Mouse (Mus musculus): Measurements from ENCODE around the gene Myh3. TPM values are rescaled to one million over a fixed set of nuclear protein-coding genes. Genes with fewer than 3 reads are reported as not detected.

The Myh3 gene
- not detected in 2 replicates for polyA plus RNA-seq (2012; ENCODE audit: insufficient read depth, low replicate concordance)

GRCm38 (mm10) chr11:67078000-67078399 lies at the start of gene Myh3:
Gene Myh3 (plus strand): TSS chr11:67078300.
- Histone ChIP-seq H3K4me3 (replicated peaks) (no peak within 1 kb of the TSS), H3K4me1 (peaks cover 44% of the 10 kb centered on the region), H3K36me3 (replicated peaks; ENCODE audit: low read length) (no peaks in the 10 kb centered on the region), H3K9me3 (no peaks in the 10 kb centered on the region), H3K27me3 (replicated peaks) (peaks cover 58% of the 10 kb centered on the region)
- TF ChIP-seq FLI1 (IDR thresholded peaks at IDR 0.05; ENCODE audit: low read length) (no peak), GATA1 (IDR thresholded peaks at IDR 0.05; ENCODE audit: borderline replicate concordance, low read length) (no peak)

DNA sequence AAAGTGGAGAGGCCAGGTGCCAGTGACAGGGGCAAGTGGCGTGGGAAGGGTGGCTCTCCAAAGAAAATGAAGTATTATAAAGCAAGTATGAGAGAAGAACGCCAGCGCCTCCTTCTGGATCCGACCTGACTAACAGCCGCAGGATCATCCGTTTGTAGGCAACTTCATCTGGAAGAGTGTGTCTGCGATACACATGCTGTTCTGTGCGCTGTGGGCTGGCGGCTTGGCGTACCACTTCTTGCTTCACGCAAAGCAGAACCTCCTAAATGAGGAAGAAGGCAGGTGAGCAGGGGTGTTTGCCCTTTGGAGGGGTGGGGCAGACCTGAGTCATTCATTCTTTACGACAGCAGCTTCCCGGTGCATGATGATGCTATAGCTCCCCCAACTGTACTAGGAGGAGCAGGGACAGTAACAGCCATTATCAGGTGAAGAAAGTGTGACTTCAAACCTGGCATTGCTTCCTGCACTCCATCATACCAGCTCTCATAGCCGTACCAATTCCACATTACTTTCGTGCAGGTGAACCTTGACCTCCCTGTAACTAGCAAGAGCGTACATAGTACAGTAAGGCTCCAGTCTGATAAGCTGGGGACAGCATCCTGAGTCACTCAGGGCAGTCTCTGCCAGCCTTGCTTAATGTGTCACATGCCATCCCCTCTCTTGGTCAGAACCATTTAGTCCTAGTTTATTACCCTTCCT lies 47.0 kb upstream of the Myh3 start:
- no peaks in the 10 kb centered on the region for H3K36me3 ChIP-seq (replicated peaks; ENCODE audit: low read length)
- no peak overlapping the region for H3K4me3 ChIP-seq (replicated peaks)
- H3K4me1 ChIP-seq: peaks cover 10% of the 10 kb centered on the region; the same call in 1 of the 2 replicates
- no peak for TF ChIP-seq FLI1 (IDR thresholded peaks at IDR 0.05; ENCODE audit: low read length)
- TF ChIP-seq GATA1 (IDR thresholded peaks at IDR 0.05; ENCODE audit: borderline replicate concordance, low read length): no peak
- H3K27me3 ChIP-seq (replicated peaks): peaks cover 24% of the 10 kb centered on the region
- H3K9me3 ChIP-seq: no peaks in the 10 kb centered on the region

GRCm38 (mm10) chr11:67031603-67031915 lies 46.5 kb upstream of the Myh3 start:
- no peaks in the 10 kb centered on the region for H3K36me3 ChIP-seq (replicated peaks; ENCODE audit: low read length)
- peaks cover 24% of the 10 kb centered on the region for H3K27me3 ChIP-seq (replicated peaks)
- H3K4me3 ChIP-seq (replicated peaks): no peak overlapping the region
- H3K4me1 ChIP-seq: peaks cover 10% of the 10 kb centered on the region; the same call in 1 of the 2 replicates
- no peak for TF ChIP-seq GATA1 (IDR thresholded peaks at IDR 0.05; ENCODE audit: borderline replicate concordance, low read length)
- no peak for TF ChIP-seq FLI1 (IDR thresholded peaks at IDR 0.05; ENCODE audit: low read length)
- no peaks in the 10 kb centered on the region for H3K9me3 ChIP-seq

DNA sequence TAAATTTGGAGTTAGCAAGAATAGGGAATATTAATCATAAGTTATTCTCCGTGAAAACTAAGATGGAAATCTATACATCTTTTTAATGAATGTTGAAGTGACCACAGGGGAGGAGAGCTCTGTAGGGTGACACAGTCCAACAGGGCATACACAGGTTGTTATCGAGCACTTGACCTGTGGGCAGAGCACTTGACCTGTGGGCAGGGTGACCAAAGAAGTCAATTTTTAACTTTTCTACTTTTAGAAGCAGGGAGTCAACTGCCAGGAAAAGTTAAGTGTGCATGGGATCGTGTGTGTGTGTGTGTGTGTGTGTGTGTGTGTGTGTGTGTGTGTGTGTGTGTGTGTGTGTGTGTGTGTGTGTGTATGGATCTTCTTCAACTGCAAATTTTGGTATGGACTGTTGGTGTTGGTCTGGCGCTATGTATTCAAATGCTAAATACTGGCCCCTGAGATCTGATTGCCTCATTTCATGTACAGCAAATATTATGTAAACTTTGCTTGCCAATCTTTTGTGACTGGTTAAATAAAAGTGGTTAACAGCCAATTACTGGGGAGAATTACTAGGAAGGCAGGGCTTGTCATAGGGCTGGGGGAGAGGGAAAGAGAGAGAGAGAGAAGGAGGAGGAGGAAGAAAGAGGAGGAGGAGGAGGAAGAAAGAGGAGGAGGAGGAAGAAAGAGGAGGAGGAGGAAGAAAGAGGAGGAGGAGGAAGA lies 43.2 kb upstream of the Myh3 start:
- no peaks in the 10 kb centered on the region for H3K9me3 ChIP-seq
- no peak overlapping the region for H3K4me3 ChIP-seq (replicated peaks)
- H3K4me1 ChIP-seq: peaks cover 10% of the 10 kb centered on the region; the same call in 1 of the 2 replicates
- TF ChIP-seq FLI1 (IDR thresholded peaks at IDR 0.05; ENCODE audit: low read length) (no peak), GATA1 (IDR thresholded peaks at IDR 0.05; ENCODE audit: borderline replicate concordance, low read length) (no peak)
- H3K36me3 ChIP-seq (replicated peaks; ENCODE audit: low read length): peaks cover 30% of the 10 kb centered on the region
- peaks cover 9% of the 10 kb centered on the region for H3K27me3 ChIP-seq (replicated peaks)

GRCm38 (mm10) chr11:67036229-67036628 lies 41.9 kb upstream of the Myh3 start:
- H3K27me3 ChIP-seq (replicated peaks): peaks cover 5% of the 10 kb centered on the region
- H3K36me3 ChIP-seq (replicated peaks; ENCODE audit: low read length): peaks cover 43% of the 10 kb centered on the region
- no peak for TF ChIP-seq FLI1 (IDR thresholded peaks at IDR 0.05; ENCODE audit: low read length)
- TF ChIP-seq GATA1 (IDR thresholded peaks at IDR 0.05; ENCODE audit: borderline replicate concordance, low read length): no peak
- H3K9me3 ChIP-seq: no peaks in the 10 kb centered on the region
- no peak overlapping the region for H3K4me3 ChIP-seq (replicated peaks)
- peaks cover 5% of the 10 kb centered on the region; the same call in 1 of the 2 replicates for H3K4me1 ChIP-seq

DNA sequence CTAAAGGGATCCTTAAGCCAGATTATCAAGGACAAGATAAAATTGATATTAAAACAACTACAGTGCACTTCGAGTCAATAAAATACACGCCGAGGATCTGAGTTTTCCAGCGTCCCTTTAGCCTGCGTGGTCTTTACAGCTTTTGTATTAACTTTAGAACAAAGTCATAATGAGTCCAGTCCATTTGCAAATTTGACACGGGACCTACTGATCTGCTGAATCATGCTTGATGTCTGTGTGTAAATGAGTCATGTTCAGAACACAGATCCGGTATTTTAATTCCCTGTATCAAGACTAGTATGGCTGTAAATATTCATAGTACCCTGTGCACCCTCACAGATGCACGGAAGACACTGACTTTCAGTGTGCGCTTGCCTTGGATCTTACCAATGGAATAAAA lies 41.2 kb upstream of the Myh3 start:
- TF ChIP-seq FLI1 (IDR thresholded peaks at IDR 0.05; ENCODE audit: low read length): no peak
- TF ChIP-seq GATA1 (IDR thresholded peaks at IDR 0.05; ENCODE audit: borderline replicate concordance, low read length): no peak
- Histone ChIP-seq H3K36me3 (replicated peaks; ENCODE audit: low read length) (peaks cover 50% of the 10 kb centered on the region), H3K9me3 (no peaks in the 10 kb centered on the region), H3K4me3 (replicated peaks) (no peak overlapping the region), H3K4me1 (no peaks in the 10 kb centered on the region; the same call in 1 of the 2 replicates), H3K27me3 (replicated peaks) (peaks cover 1% of the 10 kb centered on the region)

GRCm38 (mm10) chr11:67039799-67040198 lies 38.3 kb upstream of the Myh3 start:
- Histone ChIP-seq H3K9me3 (no peaks in the 10 kb centered on the region), H3K27me3 (replicated peaks) (no peaks in the 10 kb centered on the region), H3K36me3 (replicated peaks; ENCODE audit: low read length) (peaks cover 62% of the 10 kb centered on the region), H3K4me1 (peaks cover under 1% of the 10 kb centered on the region; the same call in 1 of the 2 replicates), H3K4me3 (replicated peaks) (no peak overlapping the region)
- TF ChIP-seq GATA1 (IDR thresholded peaks at IDR 0.05; ENCODE audit: borderline replicate concordance, low read length) (no peak), FLI1 (IDR thresholded peaks at IDR 0.05; ENCODE audit: low read length) (no peak)

GRCm38 (mm10) chr11:67040483-67040882 lies 37.6 kb upstream of the Myh3 start:
- Histone ChIP-seq H3K36me3 (replicated peaks; ENCODE audit: low read length) (peaks cover 65% of the 10 kb centered on the region), H3K9me3 (no peaks in the 10 kb centered on the region), H3K4me3 (replicated peaks) (no peak overlapping the region), H3K4me1 (peaks cover 5% of the 10 kb centered on the region), H3K27me3 (replicated peaks) (no peaks in the 10 kb centered on the region)
- no peak for TF ChIP-seq GATA1 (IDR thresholded peaks at IDR 0.05; ENCODE audit: borderline replicate concordance, low read length)
- no peak for TF ChIP-seq FLI1 (IDR thresholded peaks at IDR 0.05; ENCODE audit: low read length)

- TF ChIP-seq GATA1 (IDR thresholded peaks at IDR 0.05; ENCODE audit: borderline replicate concordance, low read length) (no peak), FLI1 (IDR thresholded peaks at IDR 0.05; ENCODE audit: low read length) (no peak)
- Histone ChIP-seq H3K4me3 (replicated peaks) (no peak overlapping the region), H3K4me1 (peaks cover 9% of the 10 kb centered on the region), H3K27me3 (replicated peaks) (no peaks in the 10 kb centered on the region), H3K9me3 (no peaks in the 10 kb centered on the region), H3K36me3 (replicated peaks; ENCODE audit: low read length) (peaks cover 63% of the 10 kb centered on the region)
These were observed 35.1 kb upstream of the Myh3 start for GRCm38 (mm10) chr11:67043007-67043406.

GRCm38 (mm10) chr11:67044959-67045358 lies 33.1 kb upstream of the Myh3 start:
- Histone ChIP-seq H3K36me3 (replicated peaks; ENCODE audit: low read length) (peaks cover 50% of the 10 kb centered on the region), H3K27me3 (replicated peaks) (no peaks in the 10 kb centered on the region)

More at GRCm38 (mm10) chr11:67044959-67045358, 33.1 kb upstream of the Myh3 start:
- no peaks in the 10 kb centered on the region for H3K9me3 ChIP-seq
- H3K4me1 ChIP-seq: peaks cover 13% of the 10 kb centered on the region
- H3K4me3 ChIP-seq (replicated peaks): no peak overlapping the region
- TF ChIP-seq GATA1 (IDR thresholded peaks at IDR 0.05; ENCODE audit: borderline replicate concordance, low read length) (no peak), FLI1 (IDR thresholded peaks at IDR 0.05; ENCODE audit: low read length) (no peak)

All from megakaryocyte, embryonic 14.5 days (primary cell).